Mouse (Mus musculus): ENCODE results near the gene Kcnk12. TPM values are rescaled to one million over a fixed set of nuclear protein-coding genes. Genes with fewer than 3 reads are reported as not detected.

Gene Kcnk12
- polyA plus RNA-seq (2014; fragmentation: Nextera tagmentation; extraction: Ambion mirVana) = not detected in 2 replicates

- peak; percentile 67 for DNase-seq (ENCODE audit: low spot score)
- peak within 1 kb of the TSS; percentile 85 for H3K4me2 ChIP-seq (ENCODE audit: low read depth, low read length)
- H3K4me3 ChIP-seq (ENCODE audit: low read depth, low read length) = peak within 1 kb of the TSS; percentile 48
- H3K9ac ChIP-seq (ENCODE audit: low read depth, low read length) = peak within 1 kb of the TSS; percentile 40; the same call in 1 of the 2 replicates
- no peak within 1 kb of the TSS for H3K27ac ChIP-seq (replicated peaks; ENCODE audit: low read depth, low read length)
- ATAC-seq (ENCODE audit: low read depth) = peak; percentile 81
- WGBS = under 1% methylated on average over 33 of the region's 46 CpGs
- H3K9me3 ChIP-seq (ENCODE audit: control insufficient read depth, low read length) = no peaks in the 10 kb centered on the region
- H3K27me3 ChIP-seq (replicated peaks; ENCODE audit: control insufficient read depth, insufficient read depth, low read length) = peaks cover 65% of the 10 kb centered on the region
- peaks cover 5% of the 10 kb centered on the region; the same call in 1 of the 2 replicates for H3K4me1 ChIP-seq (ENCODE audit: control insufficient read depth, insufficient read depth, low read length)
- no peaks in the 10 kb centered on the region for H3K36me3 ChIP-seq (ENCODE audit: control insufficient read depth, insufficient read depth, low read length)
Measured at GRCm38 (mm10) chr17:87797688-87798291, at the start of gene Kcnk12. TSS of gene Kcnk12 (minus strand) at chr17:87797994.

GRCm38 (mm10) chr17:87842156-87842555, 44.4 kb upstream of the Kcnk12 start:
- Histone ChIP-seq H3K36me3 (ENCODE audit: control insufficient read depth, insufficient read depth, low read length) (no peaks in the 10 kb centered on the region), H3K4me1 (ENCODE audit: control insufficient read depth, insufficient read depth, low read length) (no peaks in the 10 kb centered on the region), H3K4me3 (ENCODE audit: low read depth, low read length) (no peak overlapping the region), H3K27me3 (replicated peaks; ENCODE audit: control insufficient read depth, insufficient read depth, low read length) (no peaks in the 10 kb centered on the region), H3K9me3 (ENCODE audit: control insufficient read depth, low read length) (no peaks in the 10 kb centered on the region), H3K4me2 (ENCODE audit: low read depth, low read length) (no peak overlapping the region), H3K27ac (replicated peaks; ENCODE audit: low read depth, low read length) (no peak overlapping the region), H3K9ac (ENCODE audit: low read depth, low read length) (no peak overlapping the region)
- 86% methylated on average over 5 of the region's 5 CpGs for WGBS
- ATAC-seq (ENCODE audit: low read depth) = no peak
- no peak for DNase-seq (ENCODE audit: low spot score)

GRCm38 (mm10) chr17:87840079-87840478, 42.3 kb upstream of the Kcnk12 start:
- DNase-seq (ENCODE audit: low spot score) = no peak
- no peaks in the 10 kb centered on the region for H3K36me3 ChIP-seq (ENCODE audit: control insufficient read depth, insufficient read depth, low read length)
- H3K27ac ChIP-seq (replicated peaks; ENCODE audit: low read depth, low read length) = no peak overlapping the region
- ATAC-seq (ENCODE audit: low read depth) = no peak
- H3K9ac ChIP-seq (ENCODE audit: low read depth, low read length) = no peak overlapping the region
- H3K27me3 ChIP-seq (replicated peaks; ENCODE audit: control insufficient read depth, insufficient read depth, low read length) = no peaks in the 10 kb centered on the region
- no peaks in the 10 kb centered on the region for H3K9me3 ChIP-seq (ENCODE audit: control insufficient read depth, low read length)
- no peak overlapping the region for H3K4me2 ChIP-seq (ENCODE audit: low read depth, low read length)
- 65% methylated on average over 6 of the region's 7 CpGs for WGBS
- H3K4me3 ChIP-seq (ENCODE audit: low read depth, low read length) = no peak overlapping the region
- H3K4me1 ChIP-seq (ENCODE audit: control insufficient read depth, insufficient read depth, low read length) = no peaks in the 10 kb centered on the region

- Histone ChIP-seq H3K27me3 (replicated peaks; ENCODE audit: control insufficient read depth, insufficient read depth, low read length) (no peaks in the 10 kb centered on the region), H3K27ac (replicated peaks; ENCODE audit: low read depth, low read length) (no peak overlapping the region), H3K4me2 (ENCODE audit: low read depth, low read length) (no peak overlapping the region), H3K9me3 (ENCODE audit: control insufficient read depth, low read length) (no peaks in the 10 kb centered on the region), H3K36me3 (ENCODE audit: control insufficient read depth, insufficient read depth, low read length) (no peaks in the 10 kb centered on the region), H3K9ac (ENCODE audit: low read depth, low read length) (no peak overlapping the region), H3K4me1 (ENCODE audit: control insufficient read depth, insufficient read depth, low read length) (no peaks in the 10 kb centered on the region), H3K4me3 (ENCODE audit: low read depth, low read length) (no peak overlapping the region)
- ATAC-seq (ENCODE audit: low read depth) = no peak
- no peak for DNase-seq (ENCODE audit: low spot score)
- WGBS = 28% methylated on average over 8 of the region's 8 CpGs
Measured at GRCm38 (mm10) chr17:87834850-87835249, 37.1 kb upstream of the Kcnk12 start.

GRCm38 (mm10) chr17:87826909-87827308, 29.1 kb upstream of the Kcnk12 start:
- H3K9me3 ChIP-seq (ENCODE audit: control insufficient read depth, low read length) = no peaks in the 10 kb centered on the region
- H3K9ac ChIP-seq (ENCODE audit: low read depth, low read length) = no peak overlapping the region
- no peaks in the 10 kb centered on the region for H3K36me3 ChIP-seq (ENCODE audit: control insufficient read depth, insufficient read depth, low read length)
- peaks cover 12% of the 10 kb centered on the region; the same call in 1 of the 2 replicates for H3K27me3 ChIP-seq (replicated peaks; ENCODE audit: control insufficient read depth, insufficient read depth, low read length)
- no peaks in the 10 kb centered on the region for H3K4me1 ChIP-seq (ENCODE audit: control insufficient read depth, insufficient read depth, low read length)
- 11% methylated on average over 12 of the region's 12 CpGs for WGBS
- no peak for ATAC-seq (ENCODE audit: low read depth)
- H3K4me2 ChIP-seq (ENCODE audit: low read depth, low read length) = no peak overlapping the region
- H3K4me3 ChIP-seq (ENCODE audit: low read depth, low read length) = no peak overlapping the region
- no peak overlapping the region for H3K27ac ChIP-seq (replicated peaks; ENCODE audit: low read depth, low read length)
- no peak for DNase-seq (ENCODE audit: low spot score)

GRCm38 (mm10) chr17:87826036-87826560, 28.3 kb upstream of the Kcnk12 start:
- DNase-seq (ENCODE audit: low spot score) (no peak), ATAC-seq (ENCODE audit: low read depth) (no peak)
- no peak overlapping the region for H3K27ac ChIP-seq (replicated peaks; ENCODE audit: low read depth, low read length)
- H3K9me3 ChIP-seq (ENCODE audit: control insufficient read depth, low read length) = no peaks in the 10 kb centered on the region
- H3K36me3 ChIP-seq (ENCODE audit: control insufficient read depth, insufficient read depth, low read length) = no peaks in the 10 kb centered on the region
- H3K27me3 ChIP-seq (replicated peaks; ENCODE audit: control insufficient read depth, insufficient read depth, low read length) = peaks cover 12% of the 10 kb centered on the region; the same call in 1 of the 2 replicates
- no peaks in the 10 kb centered on the region for H3K4me1 ChIP-seq (ENCODE audit: control insufficient read depth, insufficient read depth, low read length)
- H3K4me2 ChIP-seq (ENCODE audit: low read depth, low read length) = peak overlapping the region; percentile 12; the same call in 1 of the 2 replicates
- no peak overlapping the region for H3K4me3 ChIP-seq (ENCODE audit: low read depth, low read length)
- H3K9ac ChIP-seq (ENCODE audit: low read depth, low read length) = no peak overlapping the region
- 24% methylated on average over 22 of the region's 23 CpGs for WGBS

GRCm38 (mm10) chr17:87825454-87826008, 27.7 kb upstream of the Kcnk12 start:
- no peak for DNase-seq (ENCODE audit: low spot score)
- Histone ChIP-seq H3K27me3 (replicated peaks; ENCODE audit: control insufficient read depth, insufficient read depth, low read length) (peaks cover 12% of the 10 kb centered on the region; the same call in 1 of the 2 replicates), H3K9ac (ENCODE audit: low read depth, low read length) (no peak overlapping the region), H3K4me1 (ENCODE audit: control insufficient read depth, insufficient read depth, low read length) (no peaks in the 10 kb centered on the region), H3K27ac (replicated peaks; ENCODE audit: low read depth, low read length) (no peak overlapping the region), H3K9me3 (ENCODE audit: control insufficient read depth, low read length) (no peaks in the 10 kb centered on the region), H3K4me3 (ENCODE audit: low read depth, low read length) (no peak overlapping the region), H3K36me3 (ENCODE audit: control insufficient read depth, insufficient read depth, low read length) (no peaks in the 10 kb centered on the region), H3K4me2 (ENCODE audit: low read depth, low read length) (no peak overlapping the region)
- ATAC-seq (ENCODE audit: low read depth) = no peak
- 37% methylated on average over 5 of the region's 5 CpGs for WGBS

GRCm38 (mm10) chr17:87823031-87823430, 25.2 kb upstream of the Kcnk12 start:
- no peak overlapping the region for H3K4me3 ChIP-seq (ENCODE audit: low read depth, low read length)
- ATAC-seq (ENCODE audit: low read depth) (no peak), DNase-seq (ENCODE audit: low spot score) (no peak)
- H3K27ac ChIP-seq (replicated peaks; ENCODE audit: low read depth, low read length) = no peak overlapping the region
- no peak overlapping the region for H3K9ac ChIP-seq (ENCODE audit: low read depth, low read length)
- H3K4me2 ChIP-seq (ENCODE audit: low read depth, low read length) = no peak overlapping the region
- 67% methylated on average over 3 of the region's 3 CpGs for WGBS
- no peaks in the 10 kb centered on the region for H3K9me3 ChIP-seq (ENCODE audit: control insufficient read depth, low read length)
- no peaks in the 10 kb centered on the region for H3K4me1 ChIP-seq (ENCODE audit: control insufficient read depth, insufficient read depth, low read length)
- no peaks in the 10 kb centered on the region for H3K36me3 ChIP-seq (ENCODE audit: control insufficient read depth, insufficient read depth, low read length)
- peaks cover 12% of the 10 kb centered on the region; the same call in 1 of the 2 replicates for H3K27me3 ChIP-seq (replicated peaks; ENCODE audit: control insufficient read depth, insufficient read depth, low read length)
